Mouse (Mus musculus): Measurements from ENCODE around the gene Rarb. TPM values are rescaled to one million over a fixed set of nuclear protein-coding genes. Genes with fewer than 3 reads are reported as not detected.

Gene Rarb
- polyA plus RNA-seq, 1 experiment from 2014 or later = 13.9 TPM

DNA sequence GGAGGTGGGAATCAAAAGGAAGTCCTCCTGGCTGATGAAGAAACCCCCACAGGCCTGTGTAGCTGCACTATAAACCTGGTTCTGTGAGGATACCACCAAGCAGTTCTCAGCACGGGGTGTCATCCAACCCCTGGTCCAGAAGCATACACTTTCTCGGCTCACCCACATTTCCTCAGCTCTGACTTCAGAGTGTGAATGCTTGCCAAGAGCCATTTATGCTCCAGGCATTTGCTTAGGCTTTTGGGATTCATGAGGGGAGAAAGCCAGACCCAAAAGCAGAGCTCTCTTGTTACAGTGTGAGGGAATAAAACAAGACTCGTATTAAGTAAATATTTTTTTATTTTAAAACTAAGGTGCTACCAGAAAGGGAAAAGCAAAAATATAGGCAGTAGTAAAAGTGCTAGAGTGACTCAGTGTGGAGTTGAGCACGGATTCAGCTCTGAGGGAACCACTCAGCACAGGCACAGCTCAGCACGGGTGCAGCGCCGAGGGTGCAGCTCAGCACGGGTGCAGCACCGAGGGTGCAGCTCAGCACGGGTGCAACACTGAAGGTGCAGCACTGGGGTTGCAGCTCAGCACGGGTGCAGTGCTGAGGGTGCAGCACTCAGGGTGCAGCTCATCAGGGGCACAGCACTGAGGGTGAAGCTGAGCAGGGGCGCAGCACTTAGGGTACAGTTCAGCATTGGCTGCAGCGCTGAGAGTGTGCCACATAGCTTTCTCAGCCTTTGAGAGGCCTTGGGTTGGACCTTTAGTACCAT is 77.8 kb downstream of the Rarb start:
- Histone ChIP-seq H3K4me3 (ENCODE audit: low read depth, low read length) (no peak overlapping the region), H3K36me3 (ENCODE audit: control insufficient read depth, insufficient read depth, low read length) (no peaks in the 10 kb centered on the region), H3K9ac (ENCODE audit: low read length) (no peak overlapping the region), H3K4me2 (ENCODE audit: low read length) (no peak overlapping the region), H3K27me3 (replicated peaks; ENCODE audit: control insufficient read depth, insufficient read depth, low read length) (0 out of 2 replicates have a peak, but pooled peaks cover 2% of the 10 kb centered on the region), H3K9me3 (replicated peaks; ENCODE audit: control insufficient read depth, low read length) (no peaks in the 10 kb centered on the region), H3K4me1 (ENCODE audit: control insufficient read depth, insufficient read depth, low read length) (no peaks in the 10 kb centered on the region), H3K27ac (ENCODE audit: low read depth, low read length) (no peak overlapping the region)
- 80% methylated on average over 13 of the region's 13 CpGs for WGBS
- DNase-seq (ENCODE audit: low spot score) = no peak
- no peak; the same call in 1 of the 2 replicates for ATAC-seq

DNA sequence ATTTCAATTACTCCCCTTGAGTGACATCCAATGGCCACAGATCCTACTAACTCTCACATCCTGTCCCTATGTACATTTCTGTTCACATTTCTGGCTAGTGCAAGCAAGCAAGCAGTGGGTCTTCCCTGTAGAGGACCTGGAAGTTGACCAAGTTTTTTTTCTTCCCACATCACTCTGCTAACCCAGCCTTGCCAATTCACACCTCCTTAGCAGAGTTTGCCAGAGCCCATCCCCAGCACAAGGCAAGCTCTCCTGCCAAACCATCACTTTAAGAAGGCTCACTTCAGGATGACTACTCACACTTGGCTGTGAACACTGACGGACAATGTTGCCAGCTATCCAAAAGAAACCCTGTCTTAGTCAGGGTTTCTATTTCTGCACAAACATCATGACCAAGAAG is 80.4 kb downstream of the Rarb start:
- Histone ChIP-seq H3K9me3 (replicated peaks; ENCODE audit: control insufficient read depth, low read length) (no peaks in the 10 kb centered on the region), H3K27me3 (replicated peaks; ENCODE audit: control insufficient read depth, insufficient read depth, low read length) (no peaks in the 10 kb centered on the region), H3K4me2 (ENCODE audit: low read length) (no peak overlapping the region), H3K36me3 (ENCODE audit: control insufficient read depth, insufficient read depth, low read length) (no peaks in the 10 kb centered on the region), H3K27ac (ENCODE audit: low read depth, low read length) (no peak overlapping the region), H3K4me3 (ENCODE audit: low read depth, low read length) (no peak overlapping the region), H3K4me1 (ENCODE audit: control insufficient read depth, insufficient read depth, low read length) (0 out of 2 replicates have a peak, but pooled peaks cover 5% of the 10 kb centered on the region), H3K9ac (ENCODE audit: low read length) (no peak overlapping the region)
- WGBS = 75% methylated on average over 1 of the region's 1 CpGs
- DNase-seq (ENCODE audit: low spot score) (peak; percentile 28), ATAC-seq (peak; percentile 8; the same call in 1 of the 2 replicates)

DNA sequence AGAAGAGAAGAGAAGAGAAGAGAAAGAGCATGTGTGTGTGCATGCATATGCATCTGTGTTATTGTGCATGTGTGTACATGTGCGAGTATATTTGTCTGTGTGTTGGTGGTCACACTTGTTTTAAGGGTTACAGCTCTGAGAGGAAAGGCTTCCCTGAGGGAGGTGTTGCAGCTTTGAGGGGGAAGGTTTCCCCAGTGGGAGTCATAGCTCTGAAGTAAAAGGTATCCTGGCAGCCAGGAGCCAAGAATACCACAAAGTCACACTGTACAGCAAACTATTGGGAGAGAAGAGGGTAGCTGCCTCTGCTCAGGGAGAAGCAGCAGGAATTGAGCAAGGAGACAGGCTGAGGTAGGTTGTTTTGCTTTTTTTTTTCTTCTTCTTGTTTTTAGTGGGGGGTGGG is 81.2 kb downstream of the Rarb start:
- no peak overlapping the region for H3K4me2 ChIP-seq (ENCODE audit: low read length)
- no peak overlapping the region for H3K4me3 ChIP-seq (ENCODE audit: low read depth, low read length)
- no peaks in the 10 kb centered on the region for H3K36me3 ChIP-seq (ENCODE audit: control insufficient read depth, insufficient read depth, low read length)
- H3K9ac ChIP-seq (ENCODE audit: low read length) = no peak overlapping the region
- no peaks in the 10 kb centered on the region for H3K27me3 ChIP-seq (replicated peaks; ENCODE audit: control insufficient read depth, insufficient read depth, low read length)
- DNase-seq (ENCODE audit: low spot score) (no peak), ATAC-seq (no peak)
- H3K4me1 ChIP-seq (ENCODE audit: control insufficient read depth, insufficient read depth, low read length) = peaks cover 11% of the 10 kb centered on the region; the same call in 1 of the 2 replicates
- H3K27ac ChIP-seq (ENCODE audit: low read depth, low read length) = no peak overlapping the region
- WGBS = 88% methylated on average over 1 of the region's 1 CpGs
- H3K9me3 ChIP-seq (replicated peaks; ENCODE audit: control insufficient read depth, low read length) = no peaks in the 10 kb centered on the region

DNA sequence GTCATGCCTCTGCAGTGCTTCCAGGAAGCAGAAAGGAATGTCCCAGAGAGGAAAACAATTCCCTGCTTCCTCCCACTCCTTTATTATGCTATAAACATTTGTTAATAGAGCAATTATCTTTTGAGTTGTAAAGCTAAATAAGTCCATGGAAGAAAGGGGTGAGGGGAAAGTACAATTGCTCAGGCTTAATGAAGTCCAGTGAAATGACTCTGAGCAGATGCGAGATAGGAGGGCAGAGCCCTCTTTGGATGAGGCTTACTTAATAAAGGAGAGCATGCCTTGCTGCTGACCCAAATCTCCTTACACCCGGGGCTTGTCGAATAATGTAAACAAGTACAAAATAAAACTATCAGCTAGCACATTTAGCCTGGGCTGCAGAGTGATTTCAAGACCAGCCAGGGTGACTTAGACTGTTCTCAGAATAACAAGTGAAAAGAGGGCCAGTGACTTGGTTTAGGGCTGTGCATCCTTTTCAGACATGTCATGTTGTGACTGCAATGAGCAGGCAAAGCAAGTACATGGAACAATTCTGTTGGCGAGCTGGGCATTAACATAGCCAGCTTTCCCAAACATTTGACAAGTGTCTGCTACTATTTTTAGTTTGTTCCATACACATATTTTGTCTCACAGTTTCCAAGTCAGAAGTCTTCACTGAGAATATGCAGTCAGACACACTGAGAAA is 83.5 kb downstream of the Rarb start:
- Histone ChIP-seq H3K27ac (ENCODE audit: low read depth, low read length) (no peak overlapping the region), H3K4me1 (ENCODE audit: control insufficient read depth, insufficient read depth, low read length) (peaks cover 11% of the 10 kb centered on the region; the same call in 1 of the 2 replicates), H3K9me3 (replicated peaks; ENCODE audit: control insufficient read depth, low read length) (no peaks in the 10 kb centered on the region), H3K27me3 (replicated peaks; ENCODE audit: control insufficient read depth, insufficient read depth, low read length) (no peaks in the 10 kb centered on the region), H3K4me3 (ENCODE audit: low read depth, low read length) (no peak overlapping the region), H3K4me2 (ENCODE audit: low read length) (no peak overlapping the region), H3K36me3 (ENCODE audit: control insufficient read depth, insufficient read depth, low read length) (no peaks in the 10 kb centered on the region), H3K9ac (ENCODE audit: low read length) (no peak overlapping the region)
- WGBS = 32% methylated on average over 4 of the region's 4 CpGs
- no peak for ATAC-seq
- no peak for DNase-seq (ENCODE audit: low spot score)

DNA sequence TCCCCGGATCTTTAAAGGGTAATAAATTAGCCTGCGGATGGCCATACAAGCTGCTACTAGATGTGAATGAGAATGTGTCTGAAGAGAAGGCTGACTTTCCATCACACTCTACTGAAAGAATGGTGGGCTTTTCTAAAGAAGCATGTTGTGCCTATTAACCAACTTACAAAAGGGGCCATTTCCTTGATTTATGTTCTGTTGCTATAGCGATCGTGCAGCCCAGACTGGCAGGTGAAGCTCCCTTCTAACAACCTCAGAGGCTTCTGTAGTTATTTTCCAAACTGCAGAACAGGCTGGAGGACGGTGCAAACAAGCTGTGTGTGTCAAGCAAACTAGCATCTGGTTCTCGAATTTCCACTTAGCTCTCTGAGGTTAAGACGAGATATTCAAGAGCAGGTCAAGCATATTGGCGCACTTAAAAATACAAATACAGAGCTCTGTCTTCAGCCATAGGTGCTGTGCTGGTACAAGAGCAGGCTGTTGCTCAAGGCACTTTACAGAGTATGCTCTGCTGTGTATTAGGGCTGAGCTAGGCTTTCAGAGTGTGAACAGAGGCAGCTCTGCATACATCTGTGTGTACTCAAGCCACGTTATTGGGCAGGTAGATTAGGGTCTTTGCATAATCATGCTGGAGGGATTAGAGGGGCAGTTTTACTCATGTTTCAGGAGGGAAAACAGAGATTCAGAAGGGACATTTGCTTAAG is 85.2 kb downstream of the Rarb start:
- WGBS = 5% methylated on average over 9 of the region's 9 CpGs
- ATAC-seq = peak; percentile 72
- Histone ChIP-seq H3K27ac (ENCODE audit: low read depth, low read length) (no peak overlapping the region), H3K36me3 (ENCODE audit: control insufficient read depth, insufficient read depth, low read length) (no peaks in the 10 kb centered on the region), H3K4me2 (ENCODE audit: low read length) (no peak overlapping the region), H3K4me1 (ENCODE audit: control insufficient read depth, insufficient read depth, low read length) (peaks cover 11% of the 10 kb centered on the region; the same call in 1 of the 2 replicates), H3K9me3 (replicated peaks; ENCODE audit: control insufficient read depth, low read length) (no peaks in the 10 kb centered on the region), H3K27me3 (replicated peaks; ENCODE audit: control insufficient read depth, insufficient read depth, low read length) (no peaks in the 10 kb centered on the region), H3K9ac (ENCODE audit: low read length) (no peak overlapping the region), H3K4me3 (ENCODE audit: low read depth, low read length) (no peak overlapping the region)
- DNase-seq (ENCODE audit: low spot score) = peak; percentile 45

DNA sequence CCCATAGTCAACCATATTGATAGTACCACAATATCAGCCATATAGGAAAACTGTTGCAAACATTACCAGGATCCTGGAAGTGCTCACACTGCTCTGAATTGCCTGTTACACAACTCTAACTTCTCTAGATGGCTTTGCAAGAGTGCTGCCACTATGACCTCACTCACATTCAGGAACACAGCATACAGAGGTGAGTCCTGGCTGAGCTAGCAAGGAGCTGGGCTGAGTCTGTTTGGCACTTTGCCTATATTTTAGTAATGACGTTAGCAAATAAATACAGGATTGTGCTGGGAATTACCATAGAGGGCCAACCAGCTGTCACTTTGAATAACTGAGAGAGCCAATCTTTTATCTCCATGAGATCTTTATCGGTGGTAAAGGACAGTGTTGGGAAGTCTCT is 86.9 kb downstream of the Rarb start:
- H3K27me3 ChIP-seq (replicated peaks; ENCODE audit: control insufficient read depth, insufficient read depth, low read length) = no peaks in the 10 kb centered on the region
- no peaks in the 10 kb centered on the region for H3K9me3 ChIP-seq (replicated peaks; ENCODE audit: control insufficient read depth, low read length)
- H3K4me3 ChIP-seq (ENCODE audit: low read depth, low read length) = no peak overlapping the region
- no peak overlapping the region for H3K9ac ChIP-seq (ENCODE audit: low read length)
- H3K36me3 ChIP-seq (ENCODE audit: control insufficient read depth, insufficient read depth, low read length) = no peaks in the 10 kb centered on the region
- H3K27ac ChIP-seq (ENCODE audit: low read depth, low read length) = no peak overlapping the region
- peaks cover 11% of the 10 kb centered on the region; the same call in 1 of the 2 replicates for H3K4me1 ChIP-seq (ENCODE audit: control insufficient read depth, insufficient read depth, low read length)
- ATAC-seq = no peak
- H3K4me2 ChIP-seq (ENCODE audit: low read length) = no peak overlapping the region
- 39% methylated on average over 2 of the region's 2 CpGs for WGBS
- DNase-seq (ENCODE audit: low spot score) = peak; percentile 30

DNA sequence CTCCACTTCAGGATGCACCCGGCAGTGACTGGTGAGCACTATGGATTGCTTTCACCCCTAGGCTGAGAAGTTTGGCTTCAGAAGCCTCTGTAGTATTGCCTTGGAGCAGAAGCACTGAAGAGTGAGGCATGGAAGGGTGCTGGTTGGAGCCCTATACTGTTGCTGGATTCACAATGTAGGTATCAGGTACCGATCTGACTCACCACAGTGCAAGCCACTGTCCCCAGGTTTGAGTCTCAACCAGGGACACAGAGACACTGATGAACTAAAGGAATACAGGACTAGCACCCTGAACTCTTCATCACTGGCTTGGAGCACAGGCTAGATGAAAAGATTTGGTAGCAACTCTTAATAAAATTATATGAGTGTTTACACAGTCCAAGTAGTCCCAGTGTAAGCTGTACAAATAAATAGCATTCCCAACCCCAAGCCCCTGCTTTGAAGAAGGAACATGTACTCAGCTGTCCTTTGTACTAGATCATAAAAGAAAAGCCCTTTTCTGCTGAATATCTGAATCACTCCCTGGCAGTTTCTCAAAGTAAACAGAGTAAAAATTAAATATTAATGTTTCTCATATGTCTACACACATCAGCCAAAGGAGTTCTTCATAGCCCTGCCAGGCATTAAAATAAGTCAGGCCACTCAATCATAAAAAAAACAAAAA is 90.6 kb downstream of the Rarb start:
- DNase-seq (ENCODE audit: low spot score) (no peak), ATAC-seq (no peak)
- H3K9me3 ChIP-seq (replicated peaks; ENCODE audit: control insufficient read depth, low read length) = no peaks in the 10 kb centered on the region
- H3K4me3 ChIP-seq (ENCODE audit: low read depth, low read length) = no peak overlapping the region
- no peak overlapping the region for H3K9ac ChIP-seq (ENCODE audit: low read length)
- no peaks in the 10 kb centered on the region for H3K27me3 ChIP-seq (replicated peaks; ENCODE audit: control insufficient read depth, insufficient read depth, low read length)
- no peaks in the 10 kb centered on the region for H3K36me3 ChIP-seq (ENCODE audit: control insufficient read depth, insufficient read depth, low read length)
- WGBS = 93% methylated on average over 2 of the region's 2 CpGs
- H3K4me1 ChIP-seq (ENCODE audit: control insufficient read depth, insufficient read depth, low read length) = peaks cover 3% of the 10 kb centered on the region; the same call in 1 of the 2 replicates
- H3K27ac ChIP-seq (ENCODE audit: low read depth, low read length) = no peak overlapping the region
- H3K4me2 ChIP-seq (ENCODE audit: low read length) = no peak overlapping the region

DNA sequence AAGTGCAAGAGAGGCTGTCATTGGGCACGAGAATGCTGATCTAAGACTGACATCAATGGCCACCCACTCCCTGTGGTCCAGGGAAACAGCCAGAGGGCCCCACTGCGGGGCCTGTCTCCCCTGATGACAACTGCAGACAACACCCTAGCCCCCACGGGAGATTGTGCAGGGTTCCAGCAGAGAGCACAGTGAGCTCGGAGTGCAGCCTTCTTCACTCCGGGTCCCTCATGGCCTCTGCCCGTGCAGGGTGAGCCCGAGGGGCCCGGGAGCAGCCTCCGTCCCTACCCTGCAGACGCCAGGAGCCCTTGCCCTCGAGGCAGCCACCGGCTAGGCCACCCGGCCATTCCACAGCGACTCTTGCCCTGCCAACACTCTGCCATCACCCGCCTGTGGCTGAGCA is 95.0 kb downstream of the Rarb start:
- H3K27me3 ChIP-seq (replicated peaks; ENCODE audit: control insufficient read depth, insufficient read depth, low read length) = no peaks in the 10 kb centered on the region
- H3K9me3 ChIP-seq (replicated peaks; ENCODE audit: control insufficient read depth, low read length) = no peaks in the 10 kb centered on the region
- no peak overlapping the region for H3K27ac ChIP-seq (ENCODE audit: low read depth, low read length)
- DNase-seq (ENCODE audit: low spot score) = no peak
- no peaks in the 10 kb centered on the region for H3K36me3 ChIP-seq (ENCODE audit: control insufficient read depth, insufficient read depth, low read length)
- H3K4me3 ChIP-seq (ENCODE audit: low read depth, low read length) = no peak overlapping the region
- no peaks in the 10 kb centered on the region for H3K4me1 ChIP-seq (ENCODE audit: control insufficient read depth, insufficient read depth, low read length)
- H3K9ac ChIP-seq (ENCODE audit: low read length) = no peak overlapping the region
- 91% methylated on average over 15 of the region's 15 CpGs for WGBS
- no peak overlapping the region for H3K4me2 ChIP-seq (ENCODE audit: low read length)
- no peak for ATAC-seq

All from forebrain, embryonic 14.5 days (tissue).